Mouse (Mus musculus): ENCODE measurements at regions not wholly inside any gene's neighbourhood (a gene's known extent, or its start where the extent isn't known, plus 50 kb on each side); places are given as distances from the start of the nearest gene placed in this dataset.

DNA sequence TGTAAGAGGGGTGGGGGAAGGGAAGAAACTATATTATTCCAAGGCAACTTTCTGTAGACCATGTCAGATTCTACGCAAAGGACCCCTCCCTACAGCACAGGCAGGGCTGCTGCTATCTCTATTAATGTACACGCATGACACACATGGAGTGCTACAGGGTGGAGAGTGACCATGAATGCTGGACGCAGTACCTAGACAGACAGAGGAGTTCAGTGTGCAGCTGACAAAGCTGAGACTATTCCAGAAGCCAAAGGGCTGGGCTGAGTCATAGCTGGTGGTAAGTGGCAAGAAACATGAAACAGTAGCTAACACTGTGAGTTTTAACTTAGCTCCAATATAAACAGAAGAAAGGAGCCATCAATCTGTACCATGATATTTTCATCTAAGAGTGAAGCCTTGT is 250.4 kb downstream of the Qk start:
- no peaks in the 10 kb centered on the region for H3K36me3 ChIP-seq (replicated peaks; ENCODE audit: insufficient read depth, low read length)
- 82% methylated on average over 3 of the region's 3 CpGs for WGBS (ENCODE audit: insufficient replicate concordance)
- H3K9me3 ChIP-seq (ENCODE audit: low read length): no peaks in the 10 kb centered on the region
- no peak overlapping the region for H3K27ac ChIP-seq (ENCODE audit: low read depth)
- no peak for DNase-seq
- H3K4me3 ChIP-seq (ENCODE audit: low read depth, low read length): no peak overlapping the region
- no peak for TF ChIP-seq EP300 (IDR thresholded peaks at IDR 0.05; ENCODE audit: low read depth)
- TF ChIP-seq CTCF (IDR thresholded peaks at IDR 0.05; ENCODE audit: low read depth): no peak
- no peak overlapping the region for H3K9ac ChIP-seq (replicated peaks)
- H3K4me1 ChIP-seq (ENCODE audit: insufficient read depth): no peaks in the 10 kb centered on the region
- ATAC-seq: no peak
- H3K27me3 ChIP-seq (ENCODE audit: insufficient read depth, low read length): no peaks in the 10 kb centered on the region
- H3K4me2 ChIP-seq (ENCODE audit: low read depth, low read length): no peak overlapping the region

DNA sequence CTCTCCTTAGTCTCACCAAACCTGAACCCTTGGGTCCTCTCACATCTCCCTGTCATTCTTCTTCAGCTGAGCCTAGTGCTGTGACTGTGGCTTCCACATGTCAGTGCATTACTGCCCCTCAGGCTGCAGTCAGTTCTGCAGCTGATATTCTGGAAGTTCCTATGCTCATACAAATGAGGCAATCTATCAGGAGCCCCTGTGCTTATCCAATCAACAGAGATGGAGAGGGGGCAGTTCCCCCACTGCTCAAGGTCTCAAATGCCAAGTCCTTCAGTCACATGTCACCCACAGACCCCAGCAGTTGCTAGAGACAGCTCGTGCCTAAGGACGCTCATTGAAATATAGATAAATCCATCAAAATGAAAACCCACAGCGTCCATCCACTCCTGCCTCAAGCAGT is 254.5 kb downstream of the Qk start:
- no peak overlapping the region for H3K9ac ChIP-seq (replicated peaks)
- H3K4me1 ChIP-seq (ENCODE audit: insufficient read depth): no peaks in the 10 kb centered on the region
- H3K27ac ChIP-seq (ENCODE audit: low read depth): no peak overlapping the region
- 72% methylated on average over 3 of the region's 3 CpGs for WGBS (ENCODE audit: insufficient replicate concordance)
- H3K9me3 ChIP-seq (ENCODE audit: low read length): no peaks in the 10 kb centered on the region
- DNase-seq (no peak), ATAC-seq (no peak)
- H3K36me3 ChIP-seq (replicated peaks; ENCODE audit: insufficient read depth, low read length): no peaks in the 10 kb centered on the region
- no peaks in the 10 kb centered on the region for H3K27me3 ChIP-seq (ENCODE audit: insufficient read depth, low read length)
- no peak overlapping the region for H3K4me2 ChIP-seq (ENCODE audit: low read depth, low read length)
- no peak overlapping the region for H3K4me3 ChIP-seq (ENCODE audit: low read depth, low read length)
- TF ChIP-seq EP300 (IDR thresholded peaks at IDR 0.05; ENCODE audit: low read depth): no peak
- TF ChIP-seq CTCF (IDR thresholded peaks at IDR 0.05; ENCODE audit: low read depth): no peak

DNA sequence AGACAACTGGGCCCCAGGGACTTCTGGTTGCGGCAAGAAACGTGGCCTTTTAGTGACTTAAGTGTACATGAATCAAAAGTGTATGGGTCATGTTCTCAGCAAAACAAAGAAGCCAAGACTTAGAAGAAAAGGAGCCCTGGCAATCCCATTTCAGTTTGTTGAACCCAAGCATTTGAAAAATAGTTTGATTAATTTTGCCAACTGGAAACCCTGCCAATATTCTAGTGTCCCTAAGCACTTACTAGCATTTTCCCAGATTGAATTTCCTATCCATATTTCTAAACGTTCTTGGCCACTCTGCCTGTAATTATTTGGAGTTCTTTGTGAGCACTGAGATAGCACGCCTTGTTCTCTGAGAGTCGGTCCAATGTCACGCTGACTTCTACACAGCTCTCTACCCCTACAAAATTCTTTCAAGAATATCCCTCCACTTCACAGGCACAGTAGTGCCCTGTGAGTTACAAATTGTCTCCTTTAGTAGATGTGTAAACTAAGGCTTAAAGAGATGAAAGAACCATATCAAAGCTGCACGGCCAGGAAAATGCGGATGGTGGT is 257.0 kb downstream of the Qk start:
- ATAC-seq: no peak
- H3K27ac ChIP-seq (ENCODE audit: low read depth): no peak overlapping the region
- no peak overlapping the region for H3K4me2 ChIP-seq (ENCODE audit: low read depth, low read length)
- no peak overlapping the region for H3K4me3 ChIP-seq (ENCODE audit: low read depth, low read length)
- no peak overlapping the region for H3K9ac ChIP-seq (replicated peaks)
- H3K9me3 ChIP-seq (ENCODE audit: low read length): no peaks in the 10 kb centered on the region
- H3K4me1 ChIP-seq (ENCODE audit: insufficient read depth): no peaks in the 10 kb centered on the region
- 76% methylated on average over 8 of the region's 8 CpGs for WGBS (ENCODE audit: insufficient replicate concordance)
- H3K27me3 ChIP-seq (ENCODE audit: insufficient read depth, low read length): no peaks in the 10 kb centered on the region
- DNase-seq: no peak
- H3K36me3 ChIP-seq (replicated peaks; ENCODE audit: insufficient read depth, low read length): no peaks in the 10 kb centered on the region
- TF ChIP-seq CTCF (IDR thresholded peaks at IDR 0.05; ENCODE audit: low read depth): no peak
- no peak for TF ChIP-seq EP300 (IDR thresholded peaks at IDR 0.05; ENCODE audit: low read depth)

DNA sequence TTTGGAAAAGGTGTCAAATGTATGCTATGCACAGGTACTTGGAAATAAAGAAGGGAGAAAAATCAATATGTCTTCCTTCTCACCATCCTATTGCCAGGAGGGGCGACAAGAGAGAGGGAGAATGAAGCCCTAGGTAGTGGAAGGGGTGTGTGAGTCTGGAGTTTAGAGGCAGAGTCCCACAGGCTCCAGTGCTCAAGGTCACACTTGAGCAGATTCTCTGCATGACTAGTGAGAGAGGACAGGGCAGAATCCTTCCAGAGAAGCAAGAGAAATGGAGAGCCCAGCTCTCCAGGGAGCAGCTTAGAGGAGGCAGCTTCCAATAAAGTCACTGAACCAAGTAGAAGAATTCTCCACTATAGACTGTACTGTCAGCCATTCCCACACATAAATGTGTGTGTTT is 261.9 kb downstream of the Qk start:
- H3K4me1 ChIP-seq (ENCODE audit: insufficient read depth): no peaks in the 10 kb centered on the region
- ATAC-seq: no peak
- no peak overlapping the region for H3K4me3 ChIP-seq (ENCODE audit: low read depth, low read length)
- no peak for TF ChIP-seq CTCF (IDR thresholded peaks at IDR 0.05; ENCODE audit: low read depth)
- no peak for TF ChIP-seq EP300 (IDR thresholded peaks at IDR 0.05; ENCODE audit: low read depth)
- H3K27me3 ChIP-seq (ENCODE audit: insufficient read depth, low read length): no peaks in the 10 kb centered on the region
- H3K4me2 ChIP-seq (ENCODE audit: low read depth, low read length): no peak overlapping the region
- H3K27ac ChIP-seq (ENCODE audit: low read depth): no peak overlapping the region
- 53% methylated on average over 1 of the region's 1 CpGs for WGBS (ENCODE audit: insufficient replicate concordance)
- H3K9ac ChIP-seq (replicated peaks): no peak overlapping the region
- DNase-seq: no peak
- no peaks in the 10 kb centered on the region for H3K9me3 ChIP-seq (ENCODE audit: low read length)
- H3K36me3 ChIP-seq (replicated peaks; ENCODE audit: insufficient read depth, low read length): no peaks in the 10 kb centered on the region

DNA sequence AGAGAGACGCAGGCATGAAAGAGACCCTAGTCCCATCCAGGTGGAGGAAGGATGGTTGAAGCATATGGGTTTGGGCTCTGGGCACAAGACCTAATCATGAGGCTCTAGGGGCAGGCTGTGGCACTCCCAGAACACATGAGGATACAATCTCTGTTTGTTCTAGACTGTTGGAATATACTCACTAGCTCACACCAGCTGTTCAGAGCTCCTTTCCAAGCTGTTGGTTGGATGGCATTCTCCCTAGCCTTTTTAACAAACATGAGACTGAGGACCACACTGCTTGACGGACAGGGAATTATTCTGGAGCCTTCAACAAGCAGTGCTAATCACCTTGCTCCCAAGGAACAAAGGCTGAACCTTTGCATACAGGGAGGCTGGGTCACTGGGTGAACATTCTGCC is 263.6 kb downstream of the Qk start:
- Histone ChIP-seq H3K9me3 (ENCODE audit: low read length) (no peaks in the 10 kb centered on the region), H3K27ac (ENCODE audit: low read depth) (no peak overlapping the region), H3K4me1 (ENCODE audit: insufficient read depth) (no peaks in the 10 kb centered on the region), H3K27me3 (ENCODE audit: insufficient read depth, low read length) (no peaks in the 10 kb centered on the region), H3K36me3 (replicated peaks; ENCODE audit: insufficient read depth, low read length) (no peaks in the 10 kb centered on the region), H3K4me2 (ENCODE audit: low read depth, low read length) (no peak overlapping the region), H3K4me3 (ENCODE audit: low read depth, low read length) (no peak overlapping the region), H3K9ac (replicated peaks) (no peak overlapping the region)
- no peak for ATAC-seq
- TF ChIP-seq EP300 (IDR thresholded peaks at IDR 0.05; ENCODE audit: low read depth) (no peak), CTCF (IDR thresholded peaks at IDR 0.05; ENCODE audit: low read depth) (no peak)
- WGBS (ENCODE audit: insufficient replicate concordance): 73% methylated on average over 2 of the region's 2 CpGs
- DNase-seq: no peak

DNA sequence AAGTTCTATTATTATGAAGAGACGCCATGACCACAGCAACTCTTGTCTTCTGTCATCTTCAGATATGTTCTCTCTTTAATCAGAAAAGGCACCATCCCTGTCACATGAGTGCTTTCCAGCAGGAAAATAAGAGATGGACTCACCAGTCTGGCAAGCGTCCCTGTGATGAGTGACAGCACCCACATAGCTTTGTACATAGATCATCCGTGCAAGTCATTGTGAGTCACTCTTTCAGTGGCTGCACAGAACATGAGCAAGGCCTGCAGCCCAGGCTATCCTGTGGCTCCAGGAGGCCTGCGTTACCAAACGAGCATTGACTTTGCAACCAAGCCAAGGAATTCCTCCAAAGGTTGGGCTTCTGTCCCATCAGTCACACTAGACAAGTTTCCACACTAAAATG is 265.3 kb downstream of the Qk start:
- Histone ChIP-seq H3K27ac (ENCODE audit: low read depth) (no peak overlapping the region), H3K4me2 (ENCODE audit: low read depth, low read length) (no peak overlapping the region), H3K36me3 (replicated peaks; ENCODE audit: insufficient read depth, low read length) (no peaks in the 10 kb centered on the region), H3K9me3 (ENCODE audit: low read length) (no peaks in the 10 kb centered on the region), H3K4me3 (ENCODE audit: low read depth, low read length) (no peak overlapping the region), H3K27me3 (ENCODE audit: insufficient read depth, low read length) (no peaks in the 10 kb centered on the region), H3K9ac (replicated peaks) (no peak overlapping the region), H3K4me1 (ENCODE audit: insufficient read depth) (no peaks in the 10 kb centered on the region)
- no peak for ATAC-seq
- DNase-seq: no peak
- 78% methylated on average over 5 of the region's 5 CpGs for WGBS (ENCODE audit: insufficient replicate concordance)
- TF ChIP-seq EP300 (IDR thresholded peaks at IDR 0.05; ENCODE audit: low read depth) (no peak), CTCF (IDR thresholded peaks at IDR 0.05; ENCODE audit: low read depth) (no peak)

DNA sequence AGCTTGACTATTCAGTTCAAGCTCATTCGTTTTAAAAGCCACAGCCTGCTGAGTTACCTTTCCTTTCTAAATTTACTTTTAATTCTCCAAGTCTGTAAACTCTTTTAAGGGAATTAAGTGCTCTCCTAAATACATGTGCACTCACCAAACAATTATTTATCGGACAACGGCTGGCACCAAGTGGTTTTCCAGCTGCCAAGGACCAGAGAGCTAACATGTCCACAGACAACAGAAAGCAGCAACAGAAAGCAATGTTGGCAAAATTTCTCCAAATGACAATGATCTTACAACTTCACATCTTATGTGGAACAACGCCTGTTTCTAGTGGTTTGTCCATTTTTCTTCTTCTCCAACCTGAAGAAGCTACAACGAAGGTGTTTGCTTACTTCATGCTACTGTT is 275.3 kb downstream of the Qk start:
- no peak overlapping the region for H3K4me3 ChIP-seq (ENCODE audit: low read depth, low read length)
- H3K4me1 ChIP-seq (ENCODE audit: insufficient read depth): no peaks in the 10 kb centered on the region
- no peak overlapping the region for H3K4me2 ChIP-seq (ENCODE audit: low read depth, low read length)
- no peaks in the 10 kb centered on the region for H3K36me3 ChIP-seq (replicated peaks; ENCODE audit: insufficient read depth, low read length)
- no peaks in the 10 kb centered on the region for H3K9me3 ChIP-seq (ENCODE audit: low read length)
- WGBS (ENCODE audit: insufficient replicate concordance): 71% methylated on average over 5 of the region's 5 CpGs
- H3K27ac ChIP-seq (ENCODE audit: low read depth): no peak overlapping the region
- no peaks in the 10 kb centered on the region for H3K27me3 ChIP-seq (ENCODE audit: insufficient read depth, low read length)
- ATAC-seq: no peak
- H3K9ac ChIP-seq (replicated peaks): no peak overlapping the region
- no peak for DNase-seq
- TF ChIP-seq EP300 (IDR thresholded peaks at IDR 0.05; ENCODE audit: low read depth) (no peak), CTCF (IDR thresholded peaks at IDR 0.05; ENCODE audit: low read depth) (no peak)
